Mouse (Mus musculus) limb, embryonic 12.5 days (tissue): ENCODE measurements around the gene Ndufa1. TPM values are rescaled to one million over a fixed set of nuclear protein-coding genes. Genes with fewer than 3 reads are reported as not detected.
"Not testable (repeated sequence)": the region's sequence is repeated elsewhere in the genome, so short reads cannot be mapped to it uniquely, and the experiment has no call there.

Source experiments
- ATAC-seq: fragments of 200-750 bp; cut with Nextera tagmentation; 2 replicates; pipeline ENCODE4 v1.8.0; 2017; ENCODE audit warnings: low read depth, moderate TSS enrichment; ENCODE audit not compliant: insufficient number of reproducible peaks, insufficient read depth, low FRiP score, low TSS enrichment
- H3K27ac ChIP-seq: fragments of 300-500 bp; sonication (generic); 2 replicates; pipeline ENCODE4 v1.5.1; 2016; ENCODE audit warnings: mild to moderate bottlenecking, moderate library complexity
- H3K27me3 ChIP-seq: fragments of 300-500 bp; sonication (generic); 2 replicates; pipeline ENCODE4 v1.6.1; 2016; ENCODE audit warnings: mild to moderate bottlenecking, moderate library complexity
- H3K36me3 ChIP-seq: fragments of 300-500 bp; sonication (generic); 2 replicates; pipeline ENCODE4 v1.6.1; 2016; ENCODE audit warnings: mild to moderate bottlenecking, moderate library complexity
- H3K4me1 ChIP-seq: fragments of 300-500 bp; sonication (generic); replicated peaks from 2 replicates; pipeline ENCODE4 v1.6.1; 2016
- H3K4me2 ChIP-seq: fragments of 300-500 bp; sonication (generic); 2 replicates; pipeline ENCODE4 v1.6.1; 2016; ENCODE audit warnings: mild to moderate bottlenecking, moderate library complexity
- H3K4me3 ChIP-seq: fragments of 300-500 bp; sonication (generic); replicated peaks from 2 replicates; pipeline ENCODE4 v1.5.1; 2016; ENCODE audit warnings: mild to moderate bottlenecking
- H3K9ac ChIP-seq: fragments of 300-500 bp; sonication (generic); replicated peaks from 2 replicates; pipeline ENCODE4 v1.6.1; 2016; ENCODE audit warnings: mild to moderate bottlenecking, moderate library complexity
- H3K9me3 ChIP-seq: fragments of 300-500 bp; sonication (generic); 2 replicates; pipeline ENCODE4 v1.6.1; 2016; ENCODE audit warnings: mild to moderate bottlenecking, moderate library complexity
- WGBS: fragments of 180-500 bp; shearing (Covaris S2); methylation state at CpG from one replicate; pipeline ENCODE4 v1.1.7; 2016; 5-methylcytosine and 5-hydroxymethylcytosine counted together
- polyA plus RNA-seq: library from polyadenylated mRNA; unstranded; fragments of >200 nt; fragmentation: Nextera tagmentation; extraction: Ambion mirVana; gene quantifications from 2 replicates; pipeline ENCODE4 v1.2.1, GENCODE M21; 2016

Gene Ndufa1
- polyA plus RNA-seq, 1 experiment from 2014 or later = 393 TPM

- H3K9ac ChIP-seq = no peak overlapping the region
- H3K4me3 ChIP-seq = no peak overlapping the region
- H3K36me3 ChIP-seq = peaks cover 18% of the 10 kb centered on the region
- no peaks in the 10 kb centered on the region for H3K9me3 ChIP-seq
- WGBS = 62% methylated on average over 4 of the region's 4 CpGs
- H3K4me1 ChIP-seq = no peaks in the 10 kb centered on the region
- no peaks in the 10 kb centered on the region for H3K27me3 ChIP-seq
- ATAC-seq = no peak
- no peak overlapping the region for H3K4me2 ChIP-seq
- no peak overlapping the region for H3K27ac ChIP-seq
Observed at GRCm38 (mm10) chrX:37157839-37158238, 33.1 kb downstream of the Ndufa1 start.

GRCm38 (mm10) chrX:37144954-37145353 is 46.0 kb downstream of the Ndufa1 start:
- H3K36me3 ChIP-seq = peaks cover 26% of the 10 kb centered on the region; the same call in 1 of the 2 replicates
- H3K27me3 ChIP-seq = no peaks in the 10 kb centered on the region
- WGBS = 94% methylated on average over 2 of the region's 2 CpGs
- H3K9me3 ChIP-seq = no peaks in the 10 kb centered on the region
- no peaks in the 10 kb centered on the region for H3K4me1 ChIP-seq
- no peak overlapping the region for H3K4me2 ChIP-seq
- no peak overlapping the region for H3K4me3 ChIP-seq
- no peak for ATAC-seq
- no peak overlapping the region for H3K9ac ChIP-seq
- H3K27ac ChIP-seq = no peak overlapping the region

- WGBS = 56% methylated on average over 1 of the region's 4 CpGs
- not testable (repeated sequence) for ATAC-seq, H3K4me3 ChIP-seq, H3K27me3 ChIP-seq, H3K4me1 ChIP-seq, H3K4me2 ChIP-seq, H3K27ac ChIP-seq, H3K9ac ChIP-seq, H3K9me3 ChIP-seq
- peaks cover 26% of the 10 kb centered on the region; the same call in 1 of the 2 replicates for H3K36me3 ChIP-seq
Observed at GRCm38 (mm10) chrX:37144498-37144897, 46.5 kb downstream of the Ndufa1 start.

- H3K4me1 ChIP-seq = no peaks in the 10 kb centered on the region
- ATAC-seq = no peak
- no peaks in the 10 kb centered on the region for H3K27me3 ChIP-seq
- H3K9ac ChIP-seq = no peak overlapping the region
- no peak overlapping the region for H3K27ac ChIP-seq
- no peak overlapping the region for H3K4me3 ChIP-seq
- H3K4me2 ChIP-seq = no peak overlapping the region
- H3K36me3 ChIP-seq = peaks cover 32% of the 10 kb centered on the region; the same call in 1 of the 2 replicates
- H3K9me3 ChIP-seq = no peaks in the 10 kb centered on the region
- 88% methylated on average over 3 of the region's 3 CpGs for WGBS
Observed at GRCm38 (mm10) chrX:37141732-37142131, 49.2 kb downstream of the Ndufa1 start.

Other genes starting within 250 kb of the Ndufa1 start
- 82.7 and 83.5 TPM in 2 replicates for gene Sept6, start 199.4 kb downstream of the Ndufa1 start, polyA plus RNA-seq
- gene Sowahd, start 142.3 kb downstream of the Ndufa1 start, polyA plus RNA-seq = not detected in 2 replicates
- gene Rpl39, start 105.8 kb downstream of the Ndufa1 start, polyA plus RNA-seq = 532 and 542 TPM in 2 replicates
- gene Upf3b, start 80.8 kb downstream of the Ndufa1 start, polyA plus RNA-seq = 21.2 and 22.2 TPM in 2 replicates
- gene Nkap, start 64.4 kb downstream of the Ndufa1 start, polyA plus RNA-seq = 17.5 and 19.8 TPM in 2 replicates
- gene Akap14, start 22.3 kb downstream of the Ndufa1 start, polyA plus RNA-seq = not detected in 2 replicates
- gene Rnf113a1, start 82 bp upstream of the Ndufa1 start, polyA plus RNA-seq = 13.0 and 14.4 TPM in 2 replicates
- not detected in 2 replicates for gene Gm9, start 19.9 kb upstream of the Ndufa1 start, polyA plus RNA-seq
- gene Rhox1, start 31.1 kb upstream of the Ndufa1 start, polyA plus RNA-seq = not detected in 2 replicates
- gene Rhox2a, start 53.8 kb upstream of the Ndufa1 start, polyA plus RNA-seq = not detected in 2 replicates
- not detected in 2 replicates for gene Rhox3a, start 58.8 kb upstream of the Ndufa1 start, polyA plus RNA-seq
- gene Rhox4a, start 74.2 kb upstream of the Ndufa1 start, polyA plus RNA-seq = not detected in 2 replicates
- not detected in 2 replicates for gene Rhox3a2, start 188.9 kb upstream of the Ndufa1 start, polyA plus RNA-seq
- not detected in 2 replicates for gene Rhox4a2, start 199.7 kb upstream of the Ndufa1 start, polyA plus RNA-seq
- not detected in 2 replicates for gene Rhox2b, start 220.9 kb upstream of the Ndufa1 start, polyA plus RNA-seq
- 0.30 TPM in 1 of 2 replicates, not detected in the other for gene Rhox4b, start 241.3 kb upstream of the Ndufa1 start, polyA plus RNA-seq